Mouse (Mus musculus): ENCODE measurements around the gene Mbip. TPM values are rescaled to one million over a fixed set of nuclear protein-coding genes. Genes with fewer than 3 reads are reported as not detected.

Gene Mbip
- polyA plus RNA-seq (2017; shearing (Covaris generic)), result 20.4 TPM

DNA sequence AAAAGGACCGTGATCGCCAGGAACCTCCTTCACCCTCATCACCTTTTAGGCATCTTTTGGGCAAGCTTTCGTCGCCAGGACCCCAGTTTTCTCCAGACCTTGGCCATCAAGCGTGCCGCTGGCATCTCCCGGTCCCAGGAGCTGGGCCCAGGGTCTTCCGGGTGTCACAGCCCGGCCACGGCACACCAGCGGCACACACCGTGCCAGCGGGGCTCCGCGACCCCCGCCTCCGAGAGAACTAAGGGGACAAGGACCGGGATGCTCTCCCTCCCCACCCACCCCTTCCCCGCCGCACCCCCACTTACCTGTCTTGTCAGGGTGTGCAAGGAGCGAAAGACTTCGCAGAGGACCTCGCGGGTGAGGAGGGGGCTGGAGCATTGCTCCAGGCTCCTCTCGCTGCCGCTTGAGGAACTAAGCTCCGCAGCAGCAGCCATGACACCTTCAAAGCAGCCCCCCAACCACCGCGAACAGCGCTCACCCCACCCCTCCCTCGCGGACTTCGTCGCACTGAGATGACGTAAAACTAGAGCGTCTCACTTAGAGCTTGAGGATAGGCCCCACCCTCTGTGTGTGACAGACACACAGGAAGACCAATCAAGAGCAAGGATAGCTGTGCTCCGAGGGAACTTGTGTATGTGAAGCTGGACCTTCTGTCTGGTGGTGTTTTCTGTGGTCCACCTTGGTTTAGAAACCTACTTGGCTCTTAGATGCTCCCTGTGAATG, at the start of gene Mbip:
Mbip (minus strand) TSS at position 528 of the 723 bp plus-strand sequence.

Other genes with a start within 250 kb of the Mbip start
- gene Nkx2-1, start 191.0 kb upstream of the Mbip start, polyA plus RNA-seq (2017; shearing (Covaris generic)), result not detected

Measured in effector memory CD4-positive, alpha-beta T cell, adult 7 months (primary cell).